Mouse (Mus musculus): ENCODE data around the gene Asna1.

DNA sequence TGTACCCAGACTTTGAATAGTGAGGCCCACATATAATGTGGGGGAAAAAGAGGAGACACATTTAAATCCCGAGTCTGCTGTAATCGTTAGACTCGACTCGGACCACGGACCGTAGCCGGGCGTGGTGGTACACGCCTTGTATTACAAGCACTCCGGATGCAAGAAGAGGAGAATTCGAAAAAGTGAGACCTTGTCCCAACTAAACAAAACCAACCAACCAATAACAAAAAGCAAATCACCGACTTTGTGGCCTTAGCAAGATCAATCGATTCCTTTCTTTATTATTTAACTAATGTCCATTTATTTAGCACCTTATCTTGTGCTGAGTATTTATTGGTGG is 2.4 kb upstream of the Asna1 start:
- no peak for TF ChIP-seq CTCF (conservative IDR thresholded peaks at IDR 0.05; ENCODE audit: insufficient read depth, insufficient read length, low read depth, low read length)
- no peak for TF ChIP-seq POLR2A (IDR thresholded peaks at IDR 0.05; ENCODE audit: low read depth, low read length)
